Mouse (Mus musculus) small intestine, adult 2 months (tissue): ENCODE measurements at regions not wholly inside any gene's neighbourhood (a gene's known extent, or its start where the extent isn't known, plus 50 kb on each side); places are given as distances from the start of the nearest gene placed in this dataset.

Source experiments
- H3K27ac ChIP-seq: fragments of 200-500 bp; 2 replicates; pipeline ENCODE4 v1.5.1; 2012; ENCODE audit warnings: low read depth, low read length, control low read depth, inconsistent platforms; ENCODE audit not compliant: insufficient read depth
- H3K27me3 ChIP-seq: fragments of 200-500 bp; 2 replicates; pipeline ENCODE4 v1.6.1; 2012; ENCODE audit warnings: mild to moderate bottlenecking, moderate library complexity, low read length, inconsistent platforms; ENCODE audit not compliant: control insufficient read depth, insufficient read depth
- H3K36me3 ChIP-seq: fragments of 200-500 bp; 2 replicates; pipeline ENCODE4 v1.6.1; 2012; ENCODE audit warnings: mild to moderate bottlenecking, low read length, control low read depth, inconsistent platforms; ENCODE audit not compliant: control insufficient read depth, insufficient read depth
- H3K4me1 ChIP-seq: fragments of 200-500 bp; 2 replicates; pipeline ENCODE4 v1.6.1; 2012; ENCODE audit warnings: low read length, inconsistent platforms, mixed read lengths; ENCODE audit not compliant: control insufficient read depth, insufficient read depth, insufficient read length
- H3K4me3 ChIP-seq: fragments of 200-500 bp; 2 replicates; pipeline ENCODE4 v1.5.1; 2012; ENCODE audit warnings: low read depth, mild to moderate bottlenecking, control low read depth, inconsistent platforms, low read length, moderate library complexity
- CTCF ChIP-seq: fragments of 200-500 bp; IDR thresholded peaks from 2 replicates; pipeline ENCODE4 v1.5.1; 2012; ENCODE audit warnings: low read depth, mild to moderate bottlenecking, control low read depth, inconsistent platforms, low read length, moderate library complexity, mixed read lengths; ENCODE audit not compliant: insufficient replicate concordance, insufficient read length; ENCODE audit errors: extremely low read depth
- POLR2A ChIP-seq: fragments of 200-500 bp; IDR thresholded peaks from 2 replicates; pipeline ENCODE4 v1.6.1; 2012; ENCODE audit warnings: low read depth, mild to moderate bottlenecking, control low read depth, inconsistent platforms, low read length, moderate library complexity
- WGBS: fragments of 180-500 bp; shearing (Covaris S2); methylation state at CpG from one replicate; pipeline ENCODE4 v1.1.7; 2018; 5-methylcytosine and 5-hydroxymethylcytosine counted together

GRCm38 (mm10) chr14:99586029-99586428 lies 287.5 kb downstream of the Klf5 start:
- Histone ChIP-seq H3K4me3 (no peak overlapping the region), H3K4me1 (peaks cover 24% of the 10 kb centered on the region; the same call in 1 of the 2 replicates), H3K27me3 (no peaks in the 10 kb centered on the region), H3K27ac (peak overlapping the region; percentile 91), H3K36me3 (no peaks in the 10 kb centered on the region)
- WGBS, result 30% methylated on average over 7 of the region's 7 CpGs
- TF ChIP-seq POLR2A, result no peak
- TF ChIP-seq CTCF, result no peak

- no peaks in the 10 kb centered on the region for H3K36me3 ChIP-seq
- H3K27ac ChIP-seq, result peak overlapping the region; percentile 38
- no peak overlapping the region for H3K4me3 ChIP-seq
- H3K27me3 ChIP-seq, result no peaks in the 10 kb centered on the region
- H3K4me1 ChIP-seq, result peaks cover 11% of the 10 kb centered on the region; the same call in 1 of the 2 replicates
- TF ChIP-seq CTCF (no peak), POLR2A (no peak)
- WGBS, result 18% methylated on average over 13 of the region's 13 CpGs
Observed at GRCm38 (mm10) chr14:99590854-99591470, 292.5 kb downstream of the Klf5 start.

- WGBS, result 68% methylated on average over 9 of the region's 9 CpGs
- TF ChIP-seq POLR2A (no peak), CTCF (no peak)
- Histone ChIP-seq H3K4me1 (peaks cover 17% of the 10 kb centered on the region; the same call in 1 of the 2 replicates), H3K36me3 (no peaks in the 10 kb centered on the region), H3K27ac (no peak overlapping the region), H3K27me3 (no peaks in the 10 kb centered on the region), H3K4me3 (no peak overlapping the region)
Observed at GRCm38 (mm10) chr14:99592922-99593321, 294.4 kb downstream of the Klf5 start.

- Histone ChIP-seq H3K4me1 (peaks cover 17% of the 10 kb centered on the region; the same call in 1 of the 2 replicates), H3K36me3 (no peaks in the 10 kb centered on the region), H3K27ac (no peak overlapping the region), H3K4me3 (no peak overlapping the region), H3K27me3 (no peaks in the 10 kb centered on the region)
- WGBS, result 86% methylated on average over 6 of the region's 6 CpGs
- TF ChIP-seq POLR2A (no peak), CTCF (no peak)
Observed at GRCm38 (mm10) chr14:99593864-99594263, 295.4 kb downstream of the Klf5 start.

- no peak for TF ChIP-seq POLR2A
- no peak for TF ChIP-seq CTCF
Observed at GRCm38 (mm10) chr14:99601900-99602299, 303.4 kb downstream of the Klf5 start.

GRCm38 (mm10) chr14:99603257-99603656 lies 304.8 kb downstream of the Klf5 start:
- Histone ChIP-seq H3K4me1 (peaks cover 25% of the 10 kb centered on the region; the same call in 1 of the 2 replicates), H3K4me3 (no peak overlapping the region), H3K36me3 (no peaks in the 10 kb centered on the region), H3K27ac (no peak overlapping the region), H3K27me3 (no peaks in the 10 kb centered on the region)
- 80% methylated on average over 2 of the region's 2 CpGs for WGBS
- TF ChIP-seq CTCF, result no peak
- no peak for TF ChIP-seq POLR2A

More at GRCm38 (mm10) chr14:99601900-99602299, 303.4 kb downstream of the Klf5 start:
- Histone ChIP-seq H3K36me3 (no peaks in the 10 kb centered on the region), H3K27me3 (no peaks in the 10 kb centered on the region), H3K4me1 (peaks cover 25% of the 10 kb centered on the region; the same call in 1 of the 2 replicates), H3K27ac (no peak overlapping the region), H3K4me3 (no peak overlapping the region)
- 82% methylated on average over 5 of the region's 5 CpGs for WGBS

DNA sequence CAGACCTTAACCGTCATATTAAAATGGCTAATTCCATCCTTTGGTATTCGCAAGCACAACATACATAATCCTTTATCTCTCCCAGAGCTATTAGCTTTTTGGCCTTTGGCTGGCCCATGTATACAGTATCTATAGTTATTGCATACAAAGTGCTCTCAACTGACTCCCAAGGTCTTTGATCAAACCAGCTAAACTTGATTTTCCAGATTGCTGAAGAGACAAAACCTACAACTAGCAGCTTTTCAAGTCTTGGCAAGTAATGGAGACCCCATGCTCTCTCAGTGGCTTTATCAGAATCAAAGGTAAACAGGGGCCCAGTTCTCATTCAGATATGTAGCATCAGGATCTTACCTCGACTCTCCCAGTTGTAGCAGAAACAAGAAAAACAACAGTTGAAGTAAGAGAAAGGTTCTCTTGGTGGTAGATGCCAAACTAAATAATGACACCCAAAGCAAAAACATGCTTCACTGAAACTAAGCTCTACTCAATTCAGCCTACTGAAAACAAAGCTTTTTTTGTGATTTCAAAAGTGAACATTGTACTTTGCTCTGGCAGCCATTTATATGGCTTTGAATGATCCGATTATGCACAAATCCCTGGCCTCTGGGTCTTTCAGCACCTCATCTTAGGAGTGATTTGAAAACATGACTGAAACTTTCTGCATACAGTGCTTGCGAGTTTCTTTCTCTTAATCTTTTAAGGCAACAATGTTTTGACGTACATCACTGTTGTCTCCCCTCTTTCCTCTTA lies 307.0 kb downstream of the Klf5 start:
- Histone ChIP-seq H3K4me1 (peaks cover 23% of the 10 kb centered on the region; the same call in 1 of the 2 replicates), H3K4me3 (no peak overlapping the region), H3K36me3 (no peaks in the 10 kb centered on the region), H3K27me3 (no peaks in the 10 kb centered on the region), H3K27ac (peak overlapping the region; percentile 95)
- WGBS, result 23% methylated on average over 6 of the region's 6 CpGs
- TF ChIP-seq CTCF, result no peak
- no peak for TF ChIP-seq POLR2A
